Mouse (Mus musculus): ENCODE measurements around the gene Xpo4.

GRCm38 (mm10) chr14:57658301-57658700, 6.9 kb downstream of the Xpo4 start:
- no peak for TF ChIP-seq GATA1 (IDR thresholded peaks at IDR 0.05; ENCODE audit: borderline replicate concordance, low read length)
- no peak for TF ChIP-seq FLI1 (IDR thresholded peaks at IDR 0.05; ENCODE audit: low read length)

All from megakaryocyte, embryonic 14.5 days (primary cell).